Mouse (Mus musculus) gastrocnemius, adult 2 months (tissue): Measurements from ENCODE around the gene Chil1. TPM values are rescaled to one million over a fixed set of nuclear protein-coding genes. Genes with fewer than 3 reads are reported as not detected.

Source experiments
- DNase-seq: peaks from one replicate; pipeline ENCODE4 v3.0.0; 2022
- H3K27ac ChIP-seq: fragments of 200-600 bp; 2 replicates; pipeline ENCODE4 v1.8.1; 2022; ENCODE audit warnings: mild to moderate bottlenecking
- H3K4me3 ChIP-seq: fragments of 200-600 bp; 2 replicates; pipeline ENCODE4 v1.8.1; 2022; ENCODE audit warnings: mild to moderate bottlenecking, moderate library complexity
- CTCF ChIP-seq: fragments of 200-600 bp; IDR thresholded peaks from 2 replicates; pipeline ENCODE4 v1.8.1; 2022; ENCODE audit warnings: antibody characterized with exemption, mild to moderate bottlenecking, moderate library complexity
- intact Hi-C: fragments of 180-260 bp; cut with DNase I; formaldehyde crosslinking; loops from one replicate; pipeline ENCODE4 v1.15.1; 2025
- total RNA-seq, 2 experiments: library from RNA; stranded (reverse); gene quantifications; 2 replicates each; pipeline ENCODE4 v1.2.3; 2021

The Chil1 gene
- total RNA-seq, 2 experiments from 2014 or later: 1.8 to 6.9 TPM

DNA sequence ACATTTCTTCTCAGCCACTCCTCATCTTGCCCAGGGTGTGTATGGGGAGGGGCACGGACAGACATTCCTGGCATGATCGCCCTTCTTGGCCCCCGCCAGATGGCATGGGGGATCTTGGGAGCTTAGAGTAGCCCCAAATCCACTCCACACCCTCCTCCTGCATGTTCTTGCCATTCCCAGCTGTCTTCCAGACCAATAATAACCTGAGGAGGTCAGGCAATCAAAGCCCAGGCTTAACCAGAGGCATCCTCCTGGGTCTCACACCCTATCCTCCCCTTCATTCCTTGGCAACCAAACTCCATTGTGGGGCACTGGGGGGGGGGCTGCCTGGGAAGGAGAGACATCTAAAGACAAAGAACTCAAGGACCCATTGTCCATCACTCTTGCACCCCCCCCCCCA lies 21.6 kb upstream of the Chil1 start:
- intact Hi-C loops: no loop called here
- TF ChIP-seq CTCF: no peak
- H3K4me3 ChIP-seq: no peak overlapping the region
- DNase-seq: no peak
- no peak overlapping the region for H3K27ac ChIP-seq

DNA sequence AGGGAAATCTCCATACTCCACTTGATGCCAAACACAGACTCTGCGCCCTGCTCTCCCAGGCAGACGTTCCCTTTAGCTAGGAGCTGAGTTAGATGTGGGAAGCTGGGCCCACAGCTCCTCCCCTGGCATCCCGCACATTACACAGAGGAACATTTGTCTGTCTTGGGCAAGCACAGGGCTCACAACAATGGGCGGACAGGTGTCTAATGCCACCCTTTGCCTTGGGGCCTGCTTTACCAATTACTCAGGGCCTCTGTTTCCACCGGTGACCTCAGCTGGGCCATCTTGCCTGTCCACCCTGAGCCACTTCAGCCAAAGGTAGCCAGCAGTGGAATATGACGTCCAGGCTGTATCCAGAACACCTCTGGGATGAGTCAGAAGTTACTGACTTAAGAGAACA lies 20.6 kb upstream of the Chil1 start:
- intact Hi-C loops: no loop called here
- Histone ChIP-seq H3K4me3 (no peak overlapping the region), H3K27ac (no peak overlapping the region)
- no peak for DNase-seq
- TF ChIP-seq CTCF: no peak

DNA sequence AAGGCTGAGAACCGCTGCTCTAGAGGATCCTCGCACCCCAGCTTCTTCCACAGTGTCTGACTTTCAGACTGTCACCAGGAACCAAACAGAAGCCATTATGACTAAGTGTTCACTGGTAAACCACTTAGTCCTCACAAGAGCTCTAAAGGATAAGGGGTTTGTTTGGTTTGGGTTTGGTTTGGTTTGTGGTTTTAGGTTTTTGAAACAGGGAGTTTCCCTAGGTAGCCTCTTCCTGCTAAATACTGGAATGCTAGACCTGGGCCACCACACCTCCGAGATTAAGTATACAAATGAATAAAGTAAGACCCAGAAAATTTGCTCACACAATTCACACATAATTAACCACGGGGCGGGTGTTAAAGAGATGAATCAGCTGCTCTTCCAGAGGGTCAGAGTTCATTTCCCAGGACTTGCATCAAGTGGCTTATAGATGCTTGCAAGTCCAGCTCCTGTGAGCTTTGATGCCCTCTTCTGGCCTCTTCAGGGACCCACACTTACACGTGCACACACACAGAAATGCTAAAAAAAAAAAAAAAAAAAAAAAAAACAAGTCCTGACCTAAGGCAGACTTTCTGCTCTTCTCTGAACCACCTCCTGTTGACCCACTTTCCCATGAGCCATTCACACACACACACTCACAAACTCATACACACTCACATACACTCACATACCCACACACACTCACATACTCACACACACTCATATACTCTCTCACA lies 19.3 kb upstream of the Chil1 start:
- no peak overlapping the region for H3K4me3 ChIP-seq
- no peak for TF ChIP-seq CTCF
- DNase-seq: no peak
- intact Hi-C loops: no loop called here
- H3K27ac ChIP-seq: no peak overlapping the region

GRCm38 (mm10) chr1:134163476-134163875 lies 18.5 kb upstream of the Chil1 start:
- TF ChIP-seq CTCF: no peak
- H3K4me3 ChIP-seq: no peak overlapping the region
- intact Hi-C loops: no loop called here
- H3K27ac ChIP-seq: no peak overlapping the region
- no peak for DNase-seq

DNA sequence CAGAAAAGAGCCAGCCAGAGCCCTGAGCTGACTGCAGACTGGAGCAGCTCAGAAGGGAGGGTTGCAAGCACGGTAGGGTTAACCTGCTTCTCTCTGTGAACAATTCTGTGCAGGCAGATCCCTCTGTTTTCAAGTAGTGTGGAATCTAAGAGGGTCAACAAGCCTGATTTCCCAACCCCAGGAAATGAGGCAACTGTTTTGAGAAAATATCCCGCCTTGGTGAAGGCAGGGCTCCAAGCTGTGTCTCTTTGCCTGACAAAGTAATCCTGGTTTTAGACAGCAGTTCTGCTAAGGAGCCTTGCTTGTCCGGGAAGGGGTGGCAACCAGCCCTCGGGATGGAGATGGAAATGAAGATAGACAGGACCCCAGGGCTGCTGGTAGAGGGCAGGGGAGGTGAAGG lies 17.5 kb upstream of the Chil1 start:
- no peak for TF ChIP-seq CTCF
- DNase-seq: no peak
- H3K4me3 ChIP-seq: no peak overlapping the region
- no peak overlapping the region for H3K27ac ChIP-seq
- intact Hi-C loops: no loop called here

DNA sequence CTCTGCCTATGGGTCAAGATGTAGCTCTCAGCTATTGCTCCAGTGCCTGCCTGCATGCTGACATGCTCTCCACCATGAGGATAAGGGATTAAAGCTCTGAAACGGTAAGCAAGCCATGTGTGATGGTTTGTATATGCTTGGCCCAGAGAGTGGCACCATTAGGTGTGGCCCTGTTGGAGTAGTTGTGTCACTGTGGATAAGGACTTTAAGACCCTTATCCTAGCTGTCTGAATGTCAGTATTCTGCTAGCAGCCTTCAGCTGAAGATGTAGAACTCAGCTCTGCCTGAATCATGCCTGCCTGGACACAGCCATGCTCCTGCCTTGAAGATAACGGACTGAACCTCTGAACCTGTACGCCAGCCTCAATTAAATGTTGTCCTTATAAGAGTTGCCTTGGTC lies 15.4 kb upstream of the Chil1 start:
- intact Hi-C loops: no loop called here
- DNase-seq: no peak
- TF ChIP-seq CTCF: no peak
- Histone ChIP-seq H3K27ac (no peak overlapping the region), H3K4me3 (no peak overlapping the region)

GRCm38 (mm10) chr1:134167416-134168305 lies 14.3 kb upstream of the Chil1 start:
- peak overlapping the region; percentile 76 for H3K27ac ChIP-seq
- DNase-seq: peak; percentile 50
- intact Hi-C loops: no loop called here
- peak overlapping the region; percentile 33 for H3K4me3 ChIP-seq
- TF ChIP-seq CTCF: no peak

DNA sequence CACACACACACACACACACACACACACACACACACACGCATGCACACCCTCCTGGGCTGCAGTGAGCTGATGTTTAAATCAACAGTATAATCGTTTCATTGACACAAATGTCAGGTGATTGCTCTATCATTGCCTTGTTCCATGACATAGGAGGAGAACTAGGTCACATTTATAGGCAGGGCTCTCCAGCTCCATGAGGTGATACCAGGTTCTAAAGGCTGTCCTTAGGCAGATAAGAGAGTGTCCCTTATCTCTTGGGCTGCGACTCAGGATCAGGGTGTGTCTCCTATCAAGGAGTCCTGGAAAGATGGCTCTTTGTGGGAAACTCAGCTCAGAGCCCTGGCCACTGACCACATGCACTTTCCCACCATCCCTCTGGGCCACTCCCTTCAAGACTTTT lies 13.4 kb upstream of the Chil1 start:
- Histone ChIP-seq H3K4me3 (no peak overlapping the region), H3K27ac (no peak overlapping the region)
- intact Hi-C loops: no loop called here
- no peak for DNase-seq
- no peak for TF ChIP-seq CTCF

DNA sequence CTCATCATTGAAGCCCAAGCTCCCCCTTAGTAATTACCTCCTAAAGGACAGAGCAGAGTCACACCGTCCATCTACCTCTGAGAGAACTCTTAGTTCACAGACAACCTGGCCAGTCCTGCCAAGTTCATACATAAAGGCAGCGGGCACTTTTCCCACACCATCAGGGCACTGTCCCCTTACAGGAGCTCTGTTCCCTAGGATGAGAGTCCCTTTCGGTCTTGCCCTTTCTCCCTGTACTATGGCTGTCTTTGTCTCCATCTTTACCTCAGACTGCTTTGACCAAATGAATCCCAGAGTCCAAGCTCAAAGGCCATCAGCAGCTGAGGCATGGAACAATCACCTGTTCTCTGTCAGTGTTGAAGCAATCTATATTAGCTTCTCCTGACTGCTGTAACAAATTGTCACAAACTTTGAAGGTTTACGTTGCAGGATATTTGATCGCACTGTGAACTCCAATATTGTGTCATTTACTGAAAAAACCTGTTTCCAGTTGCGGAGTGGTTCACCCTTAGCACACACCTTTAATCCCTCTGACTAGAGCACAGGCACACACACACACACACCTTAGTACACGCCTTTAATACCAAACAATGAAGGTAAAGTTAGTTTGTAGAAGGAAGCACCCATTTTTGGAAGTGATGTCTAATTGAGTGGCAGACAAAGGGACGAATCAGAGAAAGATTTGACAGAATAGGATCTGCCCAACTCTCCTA lies 12.8 kb upstream of the Chil1 start:
- intact Hi-C loops: no loop called here
- TF ChIP-seq CTCF: no peak

DNA sequence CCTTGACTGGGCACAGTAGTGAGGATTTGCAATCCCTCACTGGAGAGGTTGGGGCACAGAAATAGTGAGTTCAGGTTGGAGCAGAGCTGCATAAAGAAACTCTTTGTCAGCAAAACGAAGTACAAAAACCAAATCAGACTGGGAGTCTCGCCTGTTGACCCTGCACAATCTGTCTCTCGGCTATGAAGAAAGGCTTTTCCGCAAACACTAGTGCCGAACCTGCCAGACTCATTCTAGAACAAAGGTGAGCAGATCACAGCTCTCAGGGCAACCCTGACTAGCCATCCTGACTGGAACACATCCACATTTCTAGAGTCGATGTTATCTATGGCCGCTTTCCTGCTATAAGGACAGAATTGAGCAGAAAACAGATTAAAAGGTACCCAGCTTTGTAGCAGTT lies 8.9 kb upstream of the Chil1 start:
- intact Hi-C loops: no loop called here
- TF ChIP-seq CTCF: no peak
- Histone ChIP-seq H3K27ac (no peak overlapping the region), H3K4me3 (no peak overlapping the region)
- no peak for DNase-seq

More for the DNA sequence above, 12.8 kb upstream of the Chil1 start:
- Histone ChIP-seq H3K27ac (no peak overlapping the region), H3K4me3 (no peak overlapping the region)
- no peak for DNase-seq

- Histone ChIP-seq H3K4me3 (no peak overlapping the region), H3K27ac (no peak overlapping the region)
- no peak for DNase-seq
- TF ChIP-seq CTCF: no peak
- intact Hi-C loops: no loop called here
Measured at GRCm38 (mm10) chr1:134177976-134178375, 4.0 kb upstream of the Chil1 start.

DNA sequence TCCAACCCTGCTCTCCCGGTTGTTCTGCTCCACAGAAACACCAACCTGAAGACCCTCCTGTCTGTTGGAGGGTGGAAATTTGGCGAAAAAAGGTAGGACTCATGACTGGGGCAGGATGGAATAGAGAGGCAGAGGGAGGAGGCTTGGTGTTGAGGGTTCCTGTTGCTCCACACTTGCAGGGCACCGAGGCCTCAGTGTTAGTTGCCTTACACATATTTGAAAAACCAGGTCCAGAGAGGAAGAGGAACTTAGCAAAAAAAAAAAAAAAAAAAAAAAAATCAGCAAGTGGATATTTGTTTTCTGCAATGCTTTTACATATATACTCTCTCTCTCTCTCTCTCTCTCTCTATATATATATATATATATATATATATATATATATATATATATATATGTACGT lies 2.1 kb downstream of the Chil1 start:
- no peak overlapping the region for H3K4me3 ChIP-seq
- intact Hi-C loops: no loop called here
- H3K27ac ChIP-seq: no peak overlapping the region
- TF ChIP-seq CTCF: no peak
- no peak for DNase-seq

DNA sequence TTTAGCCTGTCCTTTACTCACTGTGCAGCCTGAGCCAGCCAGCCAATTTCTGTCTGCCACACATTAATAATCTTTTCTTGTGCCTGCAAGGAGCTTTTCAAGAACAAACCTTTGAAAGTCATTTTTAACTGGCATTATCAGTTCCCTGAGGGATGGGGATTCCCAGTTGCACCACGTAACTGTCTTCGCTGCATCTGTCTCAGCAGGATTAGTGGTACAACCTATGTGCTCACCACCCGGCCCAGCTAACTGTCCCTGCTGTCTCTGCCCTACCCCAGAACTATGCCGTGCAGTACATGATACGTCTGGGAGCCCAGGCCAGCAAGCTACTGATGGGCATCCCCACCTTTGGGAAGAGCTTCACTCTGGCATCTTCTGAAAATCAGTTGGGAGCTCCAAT lies 6.2 kb downstream of the Chil1 start:
- no peak for TF ChIP-seq CTCF
- H3K27ac ChIP-seq: peak overlapping the region; percentile 12; the same call in 1 of the 2 replicates
- no peak overlapping the region for H3K4me3 ChIP-seq
- no peak for DNase-seq
- intact Hi-C loops: no loop called here
